Mouse (Mus musculus) midbrain, embryonic 14.5 days (tissue): ENCODE measurements around the gene Lpcat3. TPM values are rescaled to one million over a fixed set of nuclear protein-coding genes. Genes with fewer than 3 reads are reported as not detected.
"Not testable (repeated sequence)": the region's sequence is repeated elsewhere in the genome, so short reads cannot be mapped to it uniquely, and the experiment has no call there.

ENCODE experiments used
- ATAC-seq: fragments of 200-750 bp; cut with Nextera tagmentation; 2 replicates; pipeline ENCODE4 v1.8.0; 2017; ENCODE audit warnings: moderate number of reproducible peaks, moderate library complexity; ENCODE audit not compliant: low FRiP score, low TSS enrichment
- DNase-seq: peaks from one replicate; pipeline ENCODE4 v3.0.0-alpha.2; 2015
- H3K27ac ChIP-seq: fragments of 300-500 bp; sonication (generic); replicated peaks from 2 replicates; pipeline ENCODE4 v1.5.1; 2014; ENCODE audit warnings: mild to moderate bottlenecking, low read depth, low read length, moderate library complexity
- H3K27me3 ChIP-seq: fragments of 300-500 bp; sonication (generic); 2 replicates; pipeline ENCODE4 v1.6.1; 2014; ENCODE audit warnings: low read length, control low read depth, mixed read lengths; ENCODE audit not compliant: control insufficient read depth, insufficient read depth
- H3K36me3 ChIP-seq: fragments of 300-500 bp; sonication (generic); 2 replicates; pipeline ENCODE4 v1.6.1; 2014; ENCODE audit warnings: low read length, control low read depth; ENCODE audit not compliant: control insufficient read depth, insufficient read depth
- H3K4me1 ChIP-seq: fragments of 300-500 bp; sonication (generic); 2 replicates; pipeline ENCODE4 v1.6.1; 2014; ENCODE audit warnings: mild to moderate bottlenecking, antibody characterized with exemption, low read length, control low read depth; ENCODE audit not compliant: control insufficient read depth, insufficient read depth
- H3K4me2 ChIP-seq: fragments of 300-500 bp; sonication (generic); 2 replicates; pipeline ENCODE4 v1.6.1; 2014; ENCODE audit warnings: mild to moderate bottlenecking, low read length, moderate library complexity
- H3K4me3 ChIP-seq: fragments of 300-500 bp; sonication (generic); replicated peaks from 2 replicates; pipeline ENCODE4 v1.5.1; 2014; ENCODE audit warnings: low read depth, low read length
- H3K9ac ChIP-seq: fragments of 300-500 bp; sonication (generic); replicated peaks from 2 replicates; pipeline ENCODE4 v1.6.1; 2014; ENCODE audit warnings: mild to moderate bottlenecking, low read length, moderate library complexity
- H3K9me3 ChIP-seq: fragments of 300-500 bp; sonication (generic); 2 replicates; pipeline ENCODE4 v1.6.1; 2016; ENCODE audit warnings: low read length, control low read depth, mixed read lengths; ENCODE audit not compliant: control insufficient read depth
- WGBS: fragments of 180-500 bp; shearing (Covaris S2); extraction: QIAGEN DNeasy Blood & Tissue Kit; methylation state at CpG from one replicate; pipeline ENCODE4 v1.1.7; 2014; 5-methylcytosine and 5-hydroxymethylcytosine counted together
- polyA plus RNA-seq: library from polyadenylated mRNA; unstranded; fragments of >200 nt; fragmentation: Nextera tagmentation; extraction: Ambion mirVana; gene quantifications from 2 replicates; pipeline ENCODE4 v1.2.1, GENCODE M21; 2014

The Lpcat3 gene
- polyA plus RNA-seq, 1 experiment from 2014 or later, result 34.6 TPM

GRCm38 (mm10) chr6:124670281-124670900 is 7.6 kb downstream of the Lpcat3 start:
- no peaks in the 10 kb centered on the region for H3K36me3 ChIP-seq
- H3K9ac ChIP-seq, result no peak overlapping the region
- no peaks in the 10 kb centered on the region for H3K9me3 ChIP-seq
- no peaks in the 10 kb centered on the region for H3K27me3 ChIP-seq
- no peaks in the 10 kb centered on the region for H3K4me1 ChIP-seq
- H3K4me3 ChIP-seq, result no peak overlapping the region
- ATAC-seq (no peak), DNase-seq (no peak)
- no peak overlapping the region for H3K4me2 ChIP-seq
- WGBS, result 89% methylated on average over 7 of the region's 7 CpGs
- no peak overlapping the region for H3K27ac ChIP-seq

GRCm38 (mm10) chr6:124672100-124672499 is 9.3 kb downstream of the Lpcat3 start:
- DNase-seq, result no peak
- no peak for ATAC-seq
- no peak overlapping the region for H3K4me2 ChIP-seq
- H3K4me1 ChIP-seq, result no peaks in the 10 kb centered on the region
- no peak overlapping the region for H3K9ac ChIP-seq
- no peak overlapping the region for H3K27ac ChIP-seq
- no peaks in the 10 kb centered on the region for H3K27me3 ChIP-seq
- H3K4me3 ChIP-seq, result no peak overlapping the region
- 76% methylated on average over 6 of the region's 6 CpGs for WGBS
- no peaks in the 10 kb centered on the region for H3K9me3 ChIP-seq
- H3K36me3 ChIP-seq, result no peaks in the 10 kb centered on the region

- no peak overlapping the region for H3K27ac ChIP-seq
- H3K9ac ChIP-seq, result no peak overlapping the region
- H3K36me3 ChIP-seq, result no peaks in the 10 kb centered on the region
- no peaks in the 10 kb centered on the region for H3K9me3 ChIP-seq
- no peaks in the 10 kb centered on the region for H3K4me1 ChIP-seq
- WGBS, result 88% methylated on average over 9 of the region's 9 CpGs
- no peaks in the 10 kb centered on the region for H3K27me3 ChIP-seq
- no peak for ATAC-seq
- H3K4me3 ChIP-seq, result no peak overlapping the region
- no peak for DNase-seq
- H3K4me2 ChIP-seq, result no peak overlapping the region
These were observed 10.8 kb downstream of the Lpcat3 start for GRCm38 (mm10) chr6:124673619-124674018.

GRCm38 (mm10) chr6:124674591-124674990 is 11.8 kb downstream of the Lpcat3 start:
- no peaks in the 10 kb centered on the region for H3K4me1 ChIP-seq
- no peak overlapping the region for H3K4me3 ChIP-seq
- H3K9ac ChIP-seq, result no peak overlapping the region
- H3K4me2 ChIP-seq, result no peak overlapping the region
- H3K27ac ChIP-seq, result no peak overlapping the region
- 96% methylated on average over 7 of the region's 7 CpGs for WGBS
- DNase-seq (no peak), ATAC-seq (no peak)
- H3K36me3 ChIP-seq, result no peaks in the 10 kb centered on the region
- no peaks in the 10 kb centered on the region for H3K27me3 ChIP-seq
- no peaks in the 10 kb centered on the region for H3K9me3 ChIP-seq

- DNase-seq (no peak), ATAC-seq (no peak)
- no peak overlapping the region for H3K27ac ChIP-seq
- WGBS, result 94% methylated on average over 6 of the region's 6 CpGs
- no peaks in the 10 kb centered on the region for H3K27me3 ChIP-seq
- no peaks in the 10 kb centered on the region for H3K9me3 ChIP-seq
- no peaks in the 10 kb centered on the region for H3K36me3 ChIP-seq
- H3K4me1 ChIP-seq, result no peaks in the 10 kb centered on the region
- no peak overlapping the region for H3K9ac ChIP-seq
- H3K4me3 ChIP-seq, result no peak overlapping the region
- no peak overlapping the region for H3K4me2 ChIP-seq
These were observed 13.3 kb downstream of the Lpcat3 start for GRCm38 (mm10) chr6:124676171-124676570.

- Histone ChIP-seq H3K9ac (no peak overlapping the region), H3K27ac (no peak overlapping the region), H3K4me1 (no peaks in the 10 kb centered on the region), H3K36me3 (no peaks in the 10 kb centered on the region), H3K4me2 (no peak overlapping the region), H3K4me3 (no peak overlapping the region), H3K27me3 (no peaks in the 10 kb centered on the region), H3K9me3 (no peaks in the 10 kb centered on the region)
- WGBS, result 94% methylated on average over 7 of the region's 7 CpGs
- no peak for ATAC-seq
- DNase-seq, result no peak
These were observed 15.9 kb downstream of the Lpcat3 start for GRCm38 (mm10) chr6:124678769-124679168.

GRCm38 (mm10) chr6:124679486-124679885 is 16.7 kb downstream of the Lpcat3 start:
- Histone ChIP-seq H3K4me2 (no peak overlapping the region), H3K4me3 (no peak overlapping the region), H3K36me3 (no peaks in the 10 kb centered on the region), H3K4me1 (no peaks in the 10 kb centered on the region), H3K9me3 (no peaks in the 10 kb centered on the region), H3K27me3 (no peaks in the 10 kb centered on the region), H3K27ac (no peak overlapping the region), H3K9ac (no peak overlapping the region)
- ATAC-seq, result no peak
- no peak for DNase-seq
- 94% methylated on average over 3 of the region's 3 CpGs for WGBS

GRCm38 (mm10) chr6:124682291-124682690 is 19.5 kb downstream of the Lpcat3 start:
- H3K4me2 ChIP-seq, H3K9ac ChIP-seq, H3K36me3 ChIP-seq, H3K27me3 ChIP-seq, H3K4me1 ChIP-seq, DNase-seq, H3K4me3 ChIP-seq, H3K27ac ChIP-seq, ATAC-seq, H3K9me3 ChIP-seq: not testable (repeated sequence)
- 59% methylated on average over 6 of the region's 6 CpGs for WGBS

GRCm38 (mm10) chr6:124683591-124684417 is 21.0 kb downstream of the Lpcat3 start:
- Histone ChIP-seq H3K9me3 (no peaks in the 10 kb centered on the region), H3K4me3 (no peak overlapping the region), H3K4me2 (no peak overlapping the region), H3K27ac (no peak overlapping the region), H3K9ac (no peak overlapping the region), H3K4me1 (no peaks in the 10 kb centered on the region), H3K27me3 (no peaks in the 10 kb centered on the region), H3K36me3 (no peaks in the 10 kb centered on the region)
- no peak for ATAC-seq
- DNase-seq, result no peak
- WGBS, result 93% methylated on average over 14 of the region's 14 CpGs
